Mouse (Mus musculus) heart, embryonic 12.5 days (tissue): ENCODE results near the gene Btbd35f18. TPM values are rescaled to one million over a fixed set of nuclear protein-coding genes. Genes with fewer than 3 reads are reported as not detected.
"Not testable (repeated sequence)": the region's sequence is repeated elsewhere in the genome, so short reads cannot be mapped to it uniquely, and the experiment has no call there.

Experiments used
- ATAC-seq: fragments of 200-750 bp; cut with Nextera tagmentation; 2 replicates; pipeline ENCODE4 v1.8.0; 2017; ENCODE audit warnings: moderate TSS enrichment, moderate library complexity; ENCODE audit not compliant: insufficient number of reproducible peaks, low FRiP score
- H3K27ac ChIP-seq: fragments of 300-500 bp; sonication (generic); 2 replicates; pipeline ENCODE4 v1.5.1; 2016; ENCODE audit warnings: mild to moderate bottlenecking, moderate library complexity; ENCODE audit not compliant: poor library complexity, severe bottlenecking
- H3K27me3 ChIP-seq: fragments of 300-500 bp; sonication (generic); replicated peaks from 2 replicates; pipeline ENCODE4 v1.6.1; 2016; ENCODE audit warnings: mild to moderate bottlenecking, moderate library complexity
- H3K36me3 ChIP-seq: fragments of 300-500 bp; sonication (generic); 2 replicates; pipeline ENCODE4 v1.6.1; 2016; ENCODE audit warnings: mild to moderate bottlenecking, moderate library complexity
- H3K4me1 ChIP-seq: fragments of 300-500 bp; sonication (generic); replicated peaks from 2 replicates; pipeline ENCODE4 v1.6.1; 2016; ENCODE audit warnings: mild to moderate bottlenecking
- H3K4me2 ChIP-seq: fragments of 300-500 bp; sonication (generic); 2 replicates; pipeline ENCODE4 v1.6.1; 2016; ENCODE audit warnings: mild to moderate bottlenecking, moderate library complexity
- H3K4me3 ChIP-seq: fragments of 300-500 bp; sonication (generic); 2 replicates; pipeline ENCODE4 v1.5.1; 2016; ENCODE audit warnings: mild to moderate bottlenecking
- H3K9ac ChIP-seq: fragments of 300-500 bp; sonication (generic); 2 replicates; pipeline ENCODE4 v1.6.1; 2016; ENCODE audit warnings: mild to moderate bottlenecking, moderate library complexity
- H3K9me3 ChIP-seq: fragments of 300-500 bp; sonication (generic); replicated peaks from 2 replicates; pipeline ENCODE4 v1.6.1; 2016; ENCODE audit warnings: mild to moderate bottlenecking, moderate library complexity
- WGBS: fragments of 180-500 bp; shearing (Covaris S2); methylation state at CpG from one replicate; pipeline ENCODE4 v1.1.7; 2016; 5-methylcytosine and 5-hydroxymethylcytosine counted together
- polyA plus RNA-seq: library from polyadenylated mRNA; unstranded; fragments of >200 nt; fragmentation: Nextera tagmentation; extraction: Ambion mirVana; gene quantifications from 2 replicates; pipeline ENCODE4 v1.2.1, GENCODE M21; 2016

Btbd35f18 gene
- polyA plus RNA-seq, result not detected in 2 replicates

DNA sequence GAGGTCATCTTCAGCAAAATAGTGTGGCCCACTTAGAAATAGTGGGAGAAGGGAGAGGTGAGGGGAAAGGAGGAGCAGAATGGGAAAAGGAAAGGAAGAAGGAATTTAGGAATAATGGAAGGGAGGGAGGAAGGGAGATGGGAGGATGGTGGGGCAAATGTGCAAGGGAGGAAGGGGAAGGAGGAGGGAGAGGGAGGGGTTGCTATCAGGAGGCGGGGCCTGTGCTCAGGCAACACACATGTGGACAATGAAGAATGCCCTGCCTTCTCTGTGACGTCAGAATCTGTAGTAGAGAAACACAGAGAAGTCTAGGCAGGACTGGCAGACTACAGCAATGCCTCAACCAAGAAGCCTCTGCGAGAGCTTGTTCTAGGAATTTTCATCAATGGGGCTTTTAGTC lies at the start of gene Btbd35f18:
Btbd35f18 (plus strand) TSS at position 301 of the 400 bp plus-strand sequence.
- H3K9ac ChIP-seq, H3K9me3 ChIP-seq, H3K4me3 ChIP-seq, ATAC-seq, H3K36me3 ChIP-seq, H3K27ac ChIP-seq, H3K4me1 ChIP-seq, H3K27me3 ChIP-seq, H3K4me2 ChIP-seq: not testable (repeated sequence)
- no CpG with 5 or more reads among the region's 3 CpGs for WGBS

Other genes starting within 250 kb of the Btbd35f18 start
- not detected in 2 replicates for gene Btbd35f10, start 52.7 kb downstream of the Btbd35f18 start, polyA plus RNA-seq